Mouse (Mus musculus): ENCODE measurements around the gene Fbxw4. TPM values are rescaled to one million over a fixed set of nuclear protein-coding genes. Genes with fewer than 3 reads are reported as not detected.
A peak's percentile ranks its signal among the peaks of the same experiment; 100 is the strongest.

Gene Fbxw4
- polyA plus RNA-seq, 1 experiment: 44.8 TPM

GRCm38 (mm10) chr19:45668986-45669385 is 8.9 kb upstream of the Fbxw4 start:
- Histone ChIP-seq H3K4me3 (replicated peaks; ENCODE audit: insufficient read depth, low read depth, low read length) (no peak overlapping the region), H3K4me1 (ENCODE audit: control insufficient read depth, insufficient read depth, low read length) (no peaks in the 10 kb centered on the region), H3K27me3 (ENCODE audit: control insufficient read depth, insufficient read depth, low read length) (no peaks in the 10 kb centered on the region), H3K27ac (ENCODE audit: insufficient read depth, low read length) (no peak overlapping the region)
- DNase-seq: no peak
- TF ChIP-seq POLR2A (IDR thresholded peaks at IDR 0.05; ENCODE audit: borderline replicate concordance, insufficient read depth, low read length) (no peak), CTCF (IDR thresholded peaks at IDR 0.05; ENCODE audit: borderline replicate concordance, insufficient read depth, low read depth, low read length) (no peak)
- 93% methylated on average over 4 of the region's 4 CpGs for WGBS

GRCm38 (mm10) chr19:45663851-45664250 is 3.7 kb upstream of the Fbxw4 start:
- 73% methylated on average over 2 of the region's 2 CpGs for WGBS
- H3K4me3 ChIP-seq (replicated peaks; ENCODE audit: insufficient read depth, low read depth, low read length): no peak overlapping the region
- no peak for DNase-seq
- H3K27me3 ChIP-seq (ENCODE audit: control insufficient read depth, insufficient read depth, low read length): no peaks in the 10 kb centered on the region
- no peak overlapping the region for H3K27ac ChIP-seq (ENCODE audit: insufficient read depth, low read length)
- H3K4me1 ChIP-seq (ENCODE audit: control insufficient read depth, insufficient read depth, low read length): no peaks in the 10 kb centered on the region; the same call in 1 of the 2 replicates
- TF ChIP-seq POLR2A (IDR thresholded peaks at IDR 0.05; ENCODE audit: borderline replicate concordance, insufficient read depth, low read length) (no peak), CTCF (IDR thresholded peaks at IDR 0.05; ENCODE audit: borderline replicate concordance, insufficient read depth, low read depth, low read length) (no peak)

- DNase-seq: no peak
- no peak; the same call in 1 of the 2 replicates for TF ChIP-seq POLR2A (IDR thresholded peaks at IDR 0.05; ENCODE audit: borderline replicate concordance, insufficient read depth, low read length)
- TF ChIP-seq CTCF (IDR thresholded peaks at IDR 0.05; ENCODE audit: borderline replicate concordance, insufficient read depth, low read depth, low read length): no peak
- WGBS: 7% methylated on average over 18 of the region's 18 CpGs
- H3K27me3 ChIP-seq (ENCODE audit: control insufficient read depth, insufficient read depth, low read length): no peaks in the 10 kb centered on the region
- peak overlapping the region; percentile 62 for H3K4me3 ChIP-seq (replicated peaks; ENCODE audit: insufficient read depth, low read depth, low read length)
- no peaks in the 10 kb centered on the region; the same call in none of the 2 replicates for H3K4me1 ChIP-seq (ENCODE audit: control insufficient read depth, insufficient read depth, low read length)
- H3K27ac ChIP-seq (ENCODE audit: insufficient read depth, low read length): peak overlapping the region; percentile 82; the same call in 1 of the 2 replicates
Measured at GRCm38 (mm10) chr19:45660503-45660790, 335 bp upstream of the Fbxw4 start.

GRCm38 (mm10) chr19:45659301-45659737 is 793 bp downstream of the Fbxw4 start:
- Histone ChIP-seq H3K4me1 (ENCODE audit: control insufficient read depth, insufficient read depth, low read length) (no peaks in the 10 kb centered on the region; the same call in none of the 2 replicates), H3K4me3 (replicated peaks; ENCODE audit: insufficient read depth, low read depth, low read length) (peak overlapping the region; percentile 62), H3K27me3 (ENCODE audit: control insufficient read depth, insufficient read depth, low read length) (no peaks in the 10 kb centered on the region), H3K27ac (ENCODE audit: insufficient read depth, low read length) (peak overlapping the region; percentile 29; the same call in 1 of the 2 replicates)
- WGBS: under 1% methylated on average over 18 of the region's 18 CpGs
- TF ChIP-seq POLR2A (IDR thresholded peaks at IDR 0.05; ENCODE audit: borderline replicate concordance, insufficient read depth, low read length) (no peak), CTCF (IDR thresholded peaks at IDR 0.05; ENCODE audit: borderline replicate concordance, insufficient read depth, low read depth, low read length) (no peak)
- no peak for DNase-seq

- H3K27ac ChIP-seq (ENCODE audit: insufficient read depth, low read length): no peak overlapping the region
- H3K27me3 ChIP-seq (ENCODE audit: control insufficient read depth, insufficient read depth, low read length): no peaks in the 10 kb centered on the region
- H3K4me3 ChIP-seq (replicated peaks; ENCODE audit: insufficient read depth, low read depth, low read length): peak overlapping the region; percentile 19
- TF ChIP-seq POLR2A (IDR thresholded peaks at IDR 0.05; ENCODE audit: borderline replicate concordance, insufficient read depth, low read length) (no peak), CTCF (IDR thresholded peaks at IDR 0.05; ENCODE audit: borderline replicate concordance, insufficient read depth, low read depth, low read length) (no peak)
- WGBS: 56% methylated on average over 10 of the region's 10 CpGs
- no peak for DNase-seq
- no peaks in the 10 kb centered on the region; the same call in none of the 2 replicates for H3K4me1 ChIP-seq (ENCODE audit: control insufficient read depth, insufficient read depth, low read length)
Measured at GRCm38 (mm10) chr19:45658556-45659268, 1.4 kb downstream of the Fbxw4 start.

GRCm38 (mm10) chr19:45657828-45658227 is 2.3 kb downstream of the Fbxw4 start:
- DNase-seq: no peak
- TF ChIP-seq CTCF (IDR thresholded peaks at IDR 0.05; ENCODE audit: borderline replicate concordance, insufficient read depth, low read depth, low read length) (no peak), POLR2A (IDR thresholded peaks at IDR 0.05; ENCODE audit: borderline replicate concordance, insufficient read depth, low read length) (no peak)
- Histone ChIP-seq H3K27ac (ENCODE audit: insufficient read depth, low read length) (no peak overlapping the region), H3K4me3 (replicated peaks; ENCODE audit: insufficient read depth, low read depth, low read length) (no peak overlapping the region), H3K4me1 (ENCODE audit: control insufficient read depth, insufficient read depth, low read length) (no peaks in the 10 kb centered on the region; the same call in none of the 2 replicates), H3K27me3 (ENCODE audit: control insufficient read depth, insufficient read depth, low read length) (no peaks in the 10 kb centered on the region)
- 71% methylated on average over 1 of the region's 1 CpGs for WGBS

GRCm38 (mm10) chr19:45656810-45657595 is 3.1 kb downstream of the Fbxw4 start:
- DNase-seq: no peak
- TF ChIP-seq CTCF (IDR thresholded peaks at IDR 0.05; ENCODE audit: borderline replicate concordance, insufficient read depth, low read depth, low read length): no peak
- no peak for TF ChIP-seq POLR2A (IDR thresholded peaks at IDR 0.05; ENCODE audit: borderline replicate concordance, insufficient read depth, low read length)
- no peak overlapping the region for H3K27ac ChIP-seq (ENCODE audit: insufficient read depth, low read length)
- no peaks in the 10 kb centered on the region for H3K27me3 ChIP-seq (ENCODE audit: control insufficient read depth, insufficient read depth, low read length)
- H3K4me1 ChIP-seq (ENCODE audit: control insufficient read depth, insufficient read depth, low read length): peaks cover 3% of the 10 kb centered on the region
- WGBS: 49% methylated on average over 8 of the region's 8 CpGs
- H3K4me3 ChIP-seq (replicated peaks; ENCODE audit: insufficient read depth, low read depth, low read length): no peak overlapping the region
